Mouse (Mus musculus) myocyte (in vitro differentiated cells): ENCODE data around the gene Dhrs13. TPM values are rescaled to one million over a fixed set of nuclear protein-coding genes. Genes with fewer than 3 reads are reported as not detected.
"Not testable (repeated sequence)": the region's sequence is repeated elsewhere in the genome, so short reads cannot be mapped to it uniquely, and the experiment has no call there.

Source experiments
- H3K27me3 ChIP-seq: one replicate; pipeline ENCODE4 v1.6.1; 2011; ENCODE audit not compliant: control insufficient read depth, insufficient read depth, insufficient read length
- H3K36me3 ChIP-seq: one replicate; pipeline ENCODE4 v1.6.1; 2011; ENCODE audit not compliant: control insufficient read depth, insufficient read depth
- H3K4me2 ChIP-seq: one replicate; pipeline ENCODE4 v1.6.1; 2011; ENCODE audit warnings: low read depth, control low read depth
- H3K4me3 ChIP-seq: one replicate; pipeline ENCODE4 v1.5.1; 2011; ENCODE audit warnings: mild to moderate bottlenecking, control low read depth, moderate library complexity
- H3K79me2 ChIP-seq: one replicate; pipeline ENCODE4 v1.6.1; 2011; ENCODE audit not compliant: control insufficient read depth, insufficient read depth
- H3ac ChIP-seq: one replicate; pipeline ENCODE4 v1.6.1; 2011; ENCODE audit not compliant: control insufficient read depth, insufficient read length
- CEBPB ChIP-seq: IDR thresholded peaks from 2 replicates; pipeline ENCODE4 v1.6.1; 2011; ENCODE audit warnings: mild to moderate bottlenecking, moderate library complexity; ENCODE audit not compliant: poor library complexity, insufficient read depth, severe bottlenecking
- E2F4 ChIP-seq: IDR thresholded peaks from one replicate; pipeline ENCODE4 v1.6.1; 2011; ENCODE audit warnings: mild to moderate bottlenecking, control low read depth, moderate library complexity; ENCODE audit not compliant: insufficient read depth
- MAX ChIP-seq: IDR thresholded peaks from one replicate; pipeline ENCODE4 v1.6.1; 2011; ENCODE audit warnings: low read depth, mild to moderate bottlenecking, control low read depth
- MYOD1 ChIP-seq, 3 experiments: IDR thresholded peaks; one replicate each; pipeline ENCODE4 v1.6.1; 2011; ENCODE audit warnings: control low read depth in 2 of 3, low read depth in 2 of 3, mild to moderate bottlenecking in 2 of 3, moderate library complexity in 1 of 3; ENCODE audit not compliant: insufficient read length in 2 of 3, control insufficient read depth in 1 of 3
- MYOG ChIP-seq, 3 experiments: IDR thresholded peaks; one replicate each; pipeline ENCODE4 v1.6.1; 2011; ENCODE audit warnings: control low read depth in 2 of 3, low read depth in 2 of 3, mild to moderate bottlenecking in 2 of 3; ENCODE audit not compliant: insufficient read length in 2 of 3, control insufficient read depth in 1 of 3, insufficient read depth in 1 of 3
- POLR2A ChIP-seq: IDR thresholded peaks from one replicate; pipeline ENCODE4 v1.6.1; 2011; ENCODE audit warnings: low read depth, mild to moderate bottlenecking, control low read depth, moderate library complexity; ENCODE audit not compliant: insufficient read length
- POLR2AphosphoS2 ChIP-seq: IDR thresholded peaks from one replicate; pipeline ENCODE4 v1.6.1; 2011; ENCODE audit warnings: low read depth, control low read depth; ENCODE audit not compliant: insufficient read length
- REST ChIP-seq: IDR thresholded peaks from one replicate; pipeline ENCODE4 v1.6.1; 2011; ENCODE audit warnings: mild to moderate bottlenecking, control low read depth, moderate library complexity; ENCODE audit not compliant: insufficient read depth, insufficient read length
- SRF ChIP-seq: IDR thresholded peaks from one replicate; pipeline ENCODE4 v1.6.1; 2011; ENCODE audit warnings: low read depth; ENCODE audit not compliant: control insufficient read depth, insufficient read length
- TCF12 ChIP-seq: IDR thresholded peaks from one replicate; pipeline ENCODE4 v1.6.1; 2011; ENCODE audit warnings: mild to moderate bottlenecking, control low read depth; ENCODE audit not compliant: poor library complexity, insufficient read depth, severe bottlenecking
- TCF3 ChIP-seq: IDR thresholded peaks from one replicate; pipeline ENCODE4 v1.6.1; 2011; ENCODE audit warnings: low read depth, control low read depth; ENCODE audit not compliant: insufficient read length
- USF1 ChIP-seq: IDR thresholded peaks from one replicate; pipeline ENCODE4 v1.6.1; 2011; ENCODE audit warnings: low read depth, mild to moderate bottlenecking, control low read depth, moderate library complexity
- polyA plus RNA-seq: library from polyadenylated mRNA; unstranded; fragments of >200 nt; fragmentation: generic; extraction: Trizol; gene quantifications from one replicate; pipeline ENCODE4 v1.2.1, GENCODE M21; 2012; ENCODE audit warnings: missing spikeins

Gene Dhrs13
- polyA plus RNA-seq, 1 experiment, result 10.0 TPM

DNA sequence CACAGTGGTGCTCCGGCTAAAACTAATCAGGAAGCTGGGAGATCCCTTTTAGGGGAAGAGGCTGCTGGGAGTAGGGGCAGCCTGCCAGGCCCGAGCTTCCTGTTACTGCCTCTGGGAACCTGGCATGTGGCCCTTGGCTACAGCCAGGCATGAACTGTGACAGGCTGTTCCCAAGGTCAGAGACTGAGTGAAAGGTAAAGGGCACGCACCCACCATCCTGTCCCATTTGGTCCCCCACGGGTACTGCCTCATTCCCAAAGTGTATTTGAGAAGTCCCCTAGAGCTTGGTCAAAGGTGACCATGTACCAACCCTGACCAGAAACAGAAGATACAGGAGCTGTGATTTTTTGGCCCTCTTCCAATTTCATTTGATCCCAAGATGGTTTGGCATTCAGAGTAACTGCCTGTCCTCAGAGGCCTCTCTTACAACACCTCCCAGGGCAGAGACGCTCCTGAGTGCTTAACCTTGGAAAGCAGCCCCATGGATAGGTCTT is 12.7 kb downstream of the Dhrs13 start:
- no peak overlapping the region for H3ac ChIP-seq
- H3K79me2 ChIP-seq, result peaks cover 8% of the 10 kb centered on the region
- no peak overlapping the region for H3K4me2 ChIP-seq
- no peak overlapping the region for H3K4me3 ChIP-seq
- TF ChIP-seq TCF3 (no peak), E2F4 (no peak), MYOD1 (IDR thresholded peaks at IDR 0.05; ENCODE audit: control insufficient read depth in 1 of 3, insufficient read length in 2 of 3, low read depth in 2 of 3) (no peak), POLR2A (no peak), POLR2AphosphoS2 (no peak), REST (no peak), USF1 (no peak), MYOG (IDR thresholded peaks at IDR 0.05; ENCODE audit: control insufficient read depth in 1 of 3, insufficient read depth in 1 of 3, insufficient read length in 2 of 3, low read depth in 2 of 3) (no peak), TCF12 (no peak), MAX (no peak), CEBPB (no peak), SRF (no peak)
- H3K27me3 ChIP-seq, result no peaks in the 10 kb centered on the region
- peaks cover 8% of the 10 kb centered on the region for H3K36me3 ChIP-seq

DNA sequence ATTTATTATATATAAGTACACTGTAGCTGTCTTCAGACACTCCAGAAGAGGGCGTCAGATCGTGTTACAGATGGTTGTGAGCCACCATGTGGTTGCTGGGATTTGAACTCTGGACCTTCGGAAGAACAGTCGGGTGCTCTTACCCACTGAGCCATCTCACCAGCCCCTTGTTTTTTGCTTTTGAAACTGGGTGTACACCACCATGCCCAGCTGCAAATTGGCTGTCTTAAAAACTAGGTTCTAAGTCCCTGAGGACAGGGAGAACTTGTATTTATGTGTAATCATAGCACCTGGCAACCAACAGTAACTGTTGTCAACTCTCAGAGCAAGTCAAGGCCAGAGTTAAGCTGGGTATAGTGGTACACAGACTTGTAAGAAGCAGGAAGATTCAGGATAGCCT is 16.6 kb downstream of the Dhrs13 start:
- H3K4me3 ChIP-seq, H3K27me3 ChIP-seq, H3ac ChIP-seq, H3K79me2 ChIP-seq, H3K4me2 ChIP-seq, H3K36me3 ChIP-seq: not testable (repeated sequence)

DNA sequence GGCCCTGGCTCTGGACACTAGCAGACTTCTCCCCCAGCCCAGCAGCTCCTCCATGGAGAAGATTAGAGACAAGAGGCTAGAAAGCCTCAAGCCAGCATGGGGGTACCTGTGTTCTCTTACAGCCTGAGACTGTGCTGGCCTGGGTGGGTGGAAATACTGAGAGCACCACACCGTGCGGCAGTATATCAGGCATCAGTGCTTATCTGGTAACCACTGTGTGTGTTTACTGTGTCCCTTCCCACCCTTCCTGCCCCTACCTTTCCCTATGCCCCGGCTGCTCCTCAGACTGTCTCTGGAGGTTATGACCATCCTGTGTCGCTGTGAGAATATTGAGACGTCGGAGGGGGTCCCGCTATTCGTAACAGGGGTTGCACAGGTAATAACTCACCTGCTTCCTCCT is 21.0 kb downstream of the Dhrs13 start:
- H3K27me3 ChIP-seq, result no peaks in the 10 kb centered on the region
- H3K36me3 ChIP-seq, result peaks cover 17% of the 10 kb centered on the region

DNA sequence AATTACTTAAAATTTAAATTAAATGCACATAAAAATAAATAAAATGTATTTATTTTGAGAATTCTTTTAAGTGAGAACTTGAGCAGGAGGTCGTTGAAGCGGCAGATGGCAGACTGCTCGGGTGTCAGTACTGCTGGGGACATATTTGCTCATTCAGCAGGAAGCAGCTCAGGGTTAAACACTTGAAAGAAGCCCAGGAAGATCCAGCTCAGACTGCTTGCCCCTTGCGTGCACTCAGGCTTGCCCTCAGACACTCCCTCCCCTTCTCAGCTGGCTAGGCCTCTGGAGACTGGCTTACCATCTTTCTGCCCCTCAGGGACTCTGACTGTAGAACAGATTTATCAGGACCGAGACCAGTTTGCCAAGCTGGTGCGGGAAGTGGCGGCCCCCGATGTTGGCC is 24.9 kb downstream of the Dhrs13 start:
- TF ChIP-seq POLR2A (no peak), MYOD1 (IDR thresholded peaks at IDR 0.05; ENCODE audit: control insufficient read depth in 1 of 3, insufficient read length in 2 of 3, low read depth in 2 of 3) (no peak), MYOG (IDR thresholded peaks at IDR 0.05; ENCODE audit: control insufficient read depth in 1 of 3, insufficient read depth in 1 of 3, insufficient read length in 2 of 3, low read depth in 2 of 3) (no peak), MAX (no peak), SRF (no peak), REST (no peak), USF1 (no peak), TCF12 (no peak), TCF3 (no peak), CEBPB (no peak), E2F4 (no peak), POLR2AphosphoS2 (no peak)
- no peaks in the 10 kb centered on the region for H3K27me3 ChIP-seq
- H3K79me2 ChIP-seq, result no peaks in the 10 kb centered on the region
- H3ac ChIP-seq, result no peak overlapping the region
- H3K4me2 ChIP-seq, result no peak overlapping the region
- H3K4me3 ChIP-seq, result no peak overlapping the region
- peaks cover 13% of the 10 kb centered on the region for H3K36me3 ChIP-seq

More for the DNA sequence above, 21.0 kb downstream of the Dhrs13 start:
- H3K4me2 ChIP-seq, result no peak overlapping the region
- H3K4me3 ChIP-seq, result no peak overlapping the region
- no peak overlapping the region for H3ac ChIP-seq
- TF ChIP-seq TCF3 (no peak), USF1 (no peak), MYOG (IDR thresholded peaks at IDR 0.05; ENCODE audit: control insufficient read depth in 1 of 3, insufficient read depth in 1 of 3, insufficient read length in 2 of 3, low read depth in 2 of 3) (no peak), SRF (no peak), TCF12 (no peak), MAX (no peak), REST (no peak), E2F4 (no peak), MYOD1 (IDR thresholded peaks at IDR 0.05; ENCODE audit: control insufficient read depth in 1 of 3, insufficient read length in 2 of 3, low read depth in 2 of 3) (no peak), POLR2AphosphoS2 (no peak), POLR2A (no peak), CEBPB (no peak)
- H3K79me2 ChIP-seq, result no peaks in the 10 kb centered on the region

DNA sequence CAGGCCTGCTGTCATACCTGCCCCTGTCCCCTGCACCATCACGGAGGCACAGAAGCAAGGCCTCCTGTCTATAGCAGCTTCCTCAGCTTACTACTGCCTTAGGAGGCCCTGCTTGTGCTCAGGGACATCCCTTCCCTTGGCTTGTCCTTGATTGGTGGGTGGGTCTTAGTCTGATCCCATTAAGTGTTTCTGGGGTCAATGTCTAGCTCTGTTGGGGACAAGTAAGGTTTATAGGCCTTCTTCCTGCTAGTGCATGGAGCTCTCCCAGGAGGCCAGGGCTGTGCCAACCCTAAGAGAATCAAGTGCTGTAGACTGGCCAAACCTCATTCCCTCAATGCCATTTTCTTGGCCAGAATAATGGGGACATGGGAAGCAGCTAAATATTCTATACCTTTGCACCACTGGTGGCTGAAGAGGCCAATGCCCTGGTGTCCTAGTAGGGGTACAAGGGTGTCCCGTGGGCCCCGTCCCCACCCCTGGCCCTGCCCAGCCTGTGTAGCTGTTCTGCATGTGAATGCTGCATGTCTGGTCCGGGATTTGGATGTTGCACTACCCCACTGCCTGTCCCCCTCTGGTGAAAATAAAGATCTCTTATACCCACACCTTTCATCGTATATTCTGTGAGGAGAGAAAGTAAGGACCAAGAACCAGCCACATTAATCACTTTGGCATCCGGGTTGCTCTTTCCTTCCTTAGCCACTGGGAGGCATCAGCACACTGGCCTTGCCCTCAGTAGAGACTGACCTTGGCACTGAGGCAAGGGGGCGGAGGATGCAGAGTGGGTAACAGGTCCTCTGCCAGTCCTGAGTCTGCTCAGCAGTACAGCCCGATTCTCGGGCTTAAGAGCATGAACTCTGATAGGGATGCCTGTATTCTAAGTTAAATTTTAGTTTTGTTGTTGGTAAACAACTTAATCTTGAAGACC is 28.0 kb downstream of the Dhrs13 start:
- Histone ChIP-seq H3K4me3 (no peak overlapping the region), H3K4me2 (no peak overlapping the region), H3ac (no peak overlapping the region), H3K27me3 (no peaks in the 10 kb centered on the region), H3K36me3 (peaks cover 7% of the 10 kb centered on the region), H3K79me2 (no peaks in the 10 kb centered on the region)
- TF ChIP-seq CEBPB (no peak), POLR2A (no peak)
